Mouse (Mus musculus) myocyte (in vitro differentiated cells): ENCODE measurements at regions not wholly inside any gene's neighbourhood (a gene's known extent, or its start where the extent isn't known, plus 50 kb on each side); places are given as distances from the start of the nearest gene placed in this dataset.

Source experiments
- CEBPB ChIP-seq: IDR thresholded peaks from 2 replicates; pipeline ENCODE4 v1.6.1; 2011; ENCODE audit warnings: mild to moderate bottlenecking, moderate library complexity; ENCODE audit not compliant: poor library complexity, insufficient read depth, severe bottlenecking
- MAX ChIP-seq: IDR thresholded peaks from one replicate; pipeline ENCODE4 v1.6.1; 2011; ENCODE audit warnings: low read depth, mild to moderate bottlenecking, control low read depth
- MYOD1 ChIP-seq, 3 experiments: IDR thresholded peaks; one replicate each; pipeline ENCODE4 v1.6.1; 2011; ENCODE audit warnings: control low read depth in 2 of 3, low read depth in 2 of 3, mild to moderate bottlenecking in 2 of 3, moderate library complexity in 1 of 3; ENCODE audit not compliant: insufficient read length in 2 of 3, control insufficient read depth in 1 of 3
- MYOG ChIP-seq, 3 experiments: IDR thresholded peaks; one replicate each; pipeline ENCODE4 v1.6.1; 2011; ENCODE audit warnings: control low read depth in 2 of 3, low read depth in 2 of 3, mild to moderate bottlenecking in 2 of 3; ENCODE audit not compliant: insufficient read length in 2 of 3, control insufficient read depth in 1 of 3, insufficient read depth in 1 of 3
- POLR2A ChIP-seq: IDR thresholded peaks from one replicate; pipeline ENCODE4 v1.6.1; 2011; ENCODE audit warnings: low read depth, mild to moderate bottlenecking, control low read depth, moderate library complexity; ENCODE audit not compliant: insufficient read length
- POLR2AphosphoS2 ChIP-seq: IDR thresholded peaks from one replicate; pipeline ENCODE4 v1.6.1; 2011; ENCODE audit warnings: low read depth, control low read depth; ENCODE audit not compliant: insufficient read length
- SRF ChIP-seq: IDR thresholded peaks from one replicate; pipeline ENCODE4 v1.6.1; 2011; ENCODE audit warnings: low read depth; ENCODE audit not compliant: control insufficient read depth, insufficient read length
- TCF12 ChIP-seq: IDR thresholded peaks from one replicate; pipeline ENCODE4 v1.6.1; 2011; ENCODE audit warnings: mild to moderate bottlenecking, control low read depth; ENCODE audit not compliant: poor library complexity, insufficient read depth, severe bottlenecking
- USF1 ChIP-seq: IDR thresholded peaks from one replicate; pipeline ENCODE4 v1.6.1; 2011; ENCODE audit warnings: low read depth, mild to moderate bottlenecking, control low read depth, moderate library complexity

- TF ChIP-seq MAX (no peak), POLR2A (no peak), TCF12 (no peak), CEBPB (no peak), MYOG (IDR thresholded peaks at IDR 0.05; ENCODE audit: control insufficient read depth in 1 of 3, insufficient read depth in 1 of 3, insufficient read length in 2 of 3, low read depth in 2 of 3) (no peak), SRF (no peak), USF1 (no peak), MYOD1 (IDR thresholded peaks at IDR 0.05; ENCODE audit: control insufficient read depth in 1 of 3, insufficient read length in 2 of 3, low read depth in 2 of 3) (no peak), POLR2AphosphoS2 (no peak)
These were observed 51.7 kb upstream of the Jph4 start for GRCm38 (mm10) chr14:55168336-55168909.
